Mouse (Mus musculus) ES-Bruce4 (cell line): Measurements from ENCODE around the gene Scpep1.

Experiments
- CTCF ChIP-seq: IDR thresholded peaks from one replicate; pipeline ENCODE4 v1.8.1; 2011; ENCODE audit warnings: low read depth, low read length
- EP300 ChIP-seq: IDR thresholded peaks from 2 replicates; pipeline ENCODE4 v1.6.1; 2011; ENCODE audit warnings: low read depth, low read length; ENCODE audit not compliant: insufficient read depth
- POLR2A ChIP-seq: IDR thresholded peaks from one replicate; pipeline ENCODE4 v1.8.1; 2011; ENCODE audit warnings: low read length; ENCODE audit not compliant: insufficient read depth

DNA sequence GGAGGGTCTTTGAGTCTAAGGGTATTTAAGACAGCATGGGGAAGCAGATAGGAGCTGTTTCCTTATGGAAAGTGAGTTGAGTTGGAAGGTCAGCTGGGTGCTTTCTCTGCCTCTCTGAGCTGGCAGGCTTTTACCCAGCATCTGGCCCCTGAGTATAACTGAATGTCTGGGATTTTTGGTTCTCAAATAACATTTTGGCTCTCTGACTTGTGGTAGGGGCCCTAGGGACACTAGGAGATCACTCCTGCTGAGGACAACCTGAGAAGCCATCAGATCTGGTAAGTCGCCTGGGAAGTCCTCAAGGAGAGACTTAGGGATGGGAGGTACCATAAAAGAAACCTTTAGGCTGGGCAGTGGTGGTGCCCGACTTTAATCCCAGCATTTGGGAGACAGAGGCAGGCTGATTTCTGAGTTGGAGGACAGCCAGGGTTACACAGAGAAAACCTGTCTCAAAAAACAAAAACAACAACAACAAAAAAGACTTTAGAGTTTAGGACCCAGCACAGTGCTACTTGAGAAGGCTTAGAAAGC lies 15.0 kb upstream of the Scpep1 start, which contains the start of gene Coil:
- TF ChIP-seq EP300 (no peak), CTCF (no peak), POLR2A (no peak)
